Mouse (Mus musculus): ENCODE results near the gene Rab7b. TPM values are rescaled to one million over a fixed set of nuclear protein-coding genes. Genes with fewer than 3 reads are reported as not detected.

Rab7b gene
- polyA plus RNA-seq, 2 experiments = 3.8 to 8.4 TPM

DNA sequence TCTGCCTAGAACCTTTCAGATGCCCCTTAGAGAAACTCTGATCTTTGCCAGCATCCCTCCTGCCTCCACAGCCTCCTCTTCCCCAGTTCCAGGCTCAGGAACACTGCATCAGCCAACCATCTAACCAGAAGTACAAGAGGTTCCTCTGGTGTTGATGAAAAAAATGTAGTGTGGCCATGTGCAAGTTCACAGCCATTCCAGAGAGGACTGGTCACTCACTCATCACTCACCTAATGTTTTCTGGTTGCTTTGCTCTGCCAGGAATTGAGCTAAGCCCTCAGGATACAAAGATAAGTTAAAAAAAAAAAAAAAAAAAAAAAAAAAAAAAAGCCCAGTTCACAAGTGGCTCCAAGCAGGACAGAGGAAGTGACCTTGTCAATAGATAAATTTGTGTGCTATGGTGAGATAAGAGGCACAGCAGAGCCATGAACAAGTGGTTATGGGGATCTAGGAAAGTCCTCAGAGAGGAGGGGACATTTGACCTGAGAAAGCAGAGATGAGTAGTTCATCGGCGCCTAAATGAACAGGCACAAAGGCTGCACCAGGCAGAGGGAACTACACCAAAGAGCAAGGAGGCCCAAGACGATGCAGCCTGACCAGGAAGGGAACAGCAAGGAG is 65.8 kb downstream of the Rab7b start:
- no peaks in the 10 kb centered on the region for H3K9me3 ChIP-seq (ENCODE audit: control insufficient read depth, low read length)
- DNase-seq (ENCODE audit: low spot score) (no peak), ATAC-seq (ENCODE audit: low FRiP score, low read depth) (no peak)
- TF ChIP-seq POLR2A (IDR thresholded peaks at IDR 0.05; ENCODE audit: borderline replicate concordance, extremely low read depth, insufficient read depth, insufficient read length) = no peak
- no peaks in the 10 kb centered on the region for H3K4me1 ChIP-seq (ENCODE audit: control insufficient read depth, insufficient read depth, low read length)
- no peak overlapping the region for H3K4me3 ChIP-seq (replicated peaks; ENCODE audit: low read length)
- H3K4me2 ChIP-seq (replicated peaks; ENCODE audit: low read depth, low read length, severe bottlenecking) = no peak overlapping the region
- no peak overlapping the region for H3K9ac ChIP-seq (ENCODE audit: low read depth, low read length, severe bottlenecking)
- no peak overlapping the region for H3K27ac ChIP-seq (replicated peaks; ENCODE audit: low read depth, low read length)
- no peaks in the 10 kb centered on the region for H3K36me3 ChIP-seq (ENCODE audit: control insufficient read depth, insufficient read depth, low read length)
- WGBS = 81% methylated on average over 3 of the region's 3 CpGs
- H3K27me3 ChIP-seq (ENCODE audit: control insufficient read depth, insufficient read depth, low read length) = no peaks in the 10 kb centered on the region

DNA sequence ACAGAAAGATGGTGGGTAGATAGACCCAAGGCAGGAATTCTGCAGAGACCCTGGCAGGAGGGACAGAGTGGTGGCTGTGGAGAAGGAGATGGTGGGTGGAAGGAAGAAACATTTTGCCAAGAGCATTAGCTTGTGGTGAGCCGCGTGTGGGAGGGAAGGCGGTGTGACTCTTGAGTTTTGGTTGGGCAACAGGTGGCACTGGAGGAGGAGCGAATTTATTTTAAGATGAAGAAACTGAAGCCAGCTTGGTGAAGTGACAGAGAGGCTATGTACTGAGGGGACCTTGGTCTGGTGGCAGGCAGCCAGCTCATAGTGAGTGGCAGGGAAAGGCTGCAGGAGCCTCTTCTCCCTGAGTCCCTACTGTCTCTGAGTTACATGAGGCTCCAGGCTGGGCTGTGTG is 66.4 kb downstream of the Rab7b start:
- no peak for TF ChIP-seq POLR2A (IDR thresholded peaks at IDR 0.05; ENCODE audit: borderline replicate concordance, extremely low read depth, insufficient read depth, insufficient read length)
- Histone ChIP-seq H3K4me1 (ENCODE audit: control insufficient read depth, insufficient read depth, low read length) (no peaks in the 10 kb centered on the region), H3K4me2 (replicated peaks; ENCODE audit: low read depth, low read length, severe bottlenecking) (no peak overlapping the region), H3K27ac (replicated peaks; ENCODE audit: low read depth, low read length) (no peak overlapping the region), H3K9ac (ENCODE audit: low read depth, low read length, severe bottlenecking) (no peak overlapping the region), H3K4me3 (replicated peaks; ENCODE audit: low read length) (no peak overlapping the region), H3K36me3 (ENCODE audit: control insufficient read depth, insufficient read depth, low read length) (no peaks in the 10 kb centered on the region), H3K27me3 (ENCODE audit: control insufficient read depth, insufficient read depth, low read length) (no peaks in the 10 kb centered on the region), H3K9me3 (ENCODE audit: control insufficient read depth, low read length) (no peaks in the 10 kb centered on the region)
- WGBS = 96% methylated on average over 4 of the region's 4 CpGs
- DNase-seq (ENCODE audit: low spot score) (no peak), ATAC-seq (ENCODE audit: low FRiP score, low read depth) (no peak)

DNA sequence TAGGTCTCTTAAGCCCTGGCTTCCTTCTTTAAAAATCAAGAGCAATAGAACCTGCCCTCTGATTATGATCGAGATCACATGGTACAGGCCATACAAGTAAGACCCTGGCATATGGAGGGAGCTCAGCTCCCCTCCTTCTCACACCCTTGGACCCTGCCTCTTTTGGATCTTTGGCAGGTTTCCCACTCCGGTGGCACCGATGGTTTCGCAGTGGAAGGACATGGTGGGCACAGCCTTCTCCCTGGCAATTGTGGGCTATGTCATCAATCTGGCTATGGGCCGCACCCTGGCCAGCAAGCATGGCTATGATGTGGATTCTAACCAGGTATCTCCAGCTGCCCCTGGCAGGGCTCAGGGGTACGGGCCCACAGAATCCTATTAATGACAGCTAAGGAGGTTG is 68.7 kb downstream of the Rab7b start:
- Histone ChIP-seq H3K9ac (ENCODE audit: low read depth, low read length, severe bottlenecking) (no peak overlapping the region), H3K4me2 (replicated peaks; ENCODE audit: low read depth, low read length, severe bottlenecking) (no peak overlapping the region), H3K27ac (replicated peaks; ENCODE audit: low read depth, low read length) (no peak overlapping the region), H3K9me3 (ENCODE audit: control insufficient read depth, low read length) (no peaks in the 10 kb centered on the region), H3K4me1 (ENCODE audit: control insufficient read depth, insufficient read depth, low read length) (no peaks in the 10 kb centered on the region), H3K27me3 (ENCODE audit: control insufficient read depth, insufficient read depth, low read length) (no peaks in the 10 kb centered on the region), H3K36me3 (ENCODE audit: control insufficient read depth, insufficient read depth, low read length) (no peaks in the 10 kb centered on the region), H3K4me3 (replicated peaks; ENCODE audit: low read length) (no peak overlapping the region)
- DNase-seq (ENCODE audit: low spot score) = no peak
- WGBS = 88% methylated on average over 6 of the region's 6 CpGs
- ATAC-seq (ENCODE audit: low FRiP score, low read depth) = no peak
- no peak for TF ChIP-seq POLR2A (IDR thresholded peaks at IDR 0.05; ENCODE audit: borderline replicate concordance, extremely low read depth, insufficient read depth, insufficient read length)

DNA sequence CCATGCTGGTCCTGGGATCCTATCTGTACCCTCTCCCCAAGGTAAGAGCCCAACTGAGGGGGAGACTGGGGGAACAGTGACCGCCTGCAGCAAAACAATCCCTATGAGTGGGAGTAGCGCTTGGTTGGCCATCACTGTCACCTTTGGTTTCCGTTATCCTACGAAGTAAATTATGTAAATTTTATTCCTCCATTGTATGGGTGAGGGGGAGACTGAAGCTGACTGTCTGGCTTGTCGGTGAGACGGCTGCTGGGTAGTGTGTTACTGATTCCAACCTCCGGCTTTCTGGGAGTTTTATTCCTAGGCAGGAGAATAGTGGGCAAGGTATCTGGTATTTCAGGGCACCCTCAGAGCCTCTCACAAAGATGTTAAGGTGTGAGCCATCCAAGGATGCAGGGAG is 70.3 kb downstream of the Rab7b start:
- no peaks in the 10 kb centered on the region for H3K9me3 ChIP-seq (ENCODE audit: control insufficient read depth, low read length)
- ATAC-seq (ENCODE audit: low FRiP score, low read depth) (no peak), DNase-seq (ENCODE audit: low spot score) (no peak)
- H3K27ac ChIP-seq (replicated peaks; ENCODE audit: low read depth, low read length) = no peak overlapping the region
- 78% methylated on average over 7 of the region's 7 CpGs for WGBS
- H3K4me1 ChIP-seq (ENCODE audit: control insufficient read depth, insufficient read depth, low read length) = no peaks in the 10 kb centered on the region
- H3K27me3 ChIP-seq (ENCODE audit: control insufficient read depth, insufficient read depth, low read length) = no peaks in the 10 kb centered on the region
- H3K4me3 ChIP-seq (replicated peaks; ENCODE audit: low read length) = no peak overlapping the region
- no peak overlapping the region for H3K4me2 ChIP-seq (replicated peaks; ENCODE audit: low read depth, low read length, severe bottlenecking)
- H3K36me3 ChIP-seq (ENCODE audit: control insufficient read depth, insufficient read depth, low read length) = no peaks in the 10 kb centered on the region
- TF ChIP-seq POLR2A (IDR thresholded peaks at IDR 0.05; ENCODE audit: borderline replicate concordance, extremely low read depth, insufficient read depth, insufficient read length) = no peak
- H3K9ac ChIP-seq (ENCODE audit: low read depth, low read length, severe bottlenecking) = no peak overlapping the region

DNA sequence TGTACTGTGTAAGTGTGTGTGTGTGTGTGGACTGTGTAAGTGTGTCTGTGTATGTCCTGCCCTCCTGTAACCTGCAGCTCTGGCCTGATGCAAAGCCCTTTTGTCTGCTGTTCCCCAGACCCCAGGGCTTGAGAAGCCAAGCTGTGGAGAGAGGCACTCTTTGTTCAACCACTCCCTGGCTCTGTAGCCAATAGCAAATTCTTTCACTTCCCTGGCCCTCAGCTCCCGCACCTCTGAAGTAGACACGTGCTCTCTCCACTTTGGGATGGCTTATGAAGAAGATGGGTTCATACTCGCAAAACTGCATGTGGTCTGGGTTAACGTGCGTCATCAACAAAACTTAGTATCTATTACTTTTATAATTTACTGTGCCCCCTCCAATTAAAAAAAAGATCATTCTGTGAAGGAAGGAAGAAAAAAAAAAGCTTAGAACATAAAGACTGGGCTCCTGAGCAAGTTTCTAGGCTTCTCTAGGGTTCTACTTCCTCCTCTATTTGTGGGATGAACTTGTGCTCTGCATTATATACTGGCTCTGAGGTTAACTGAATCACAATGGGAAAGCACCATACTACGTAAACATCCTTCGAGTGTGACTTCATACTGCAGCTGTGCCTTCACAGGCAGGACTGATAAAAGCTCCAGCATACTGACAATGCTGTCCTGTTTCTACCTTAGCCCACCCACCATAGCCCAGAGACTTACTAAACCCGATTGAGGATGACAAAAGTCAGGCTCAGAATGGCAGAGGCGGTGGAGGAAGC is 71.4 kb downstream of the Rab7b start:
- Histone ChIP-seq H3K27ac (replicated peaks; ENCODE audit: low read depth, low read length) (no peak overlapping the region), H3K36me3 (ENCODE audit: control insufficient read depth, insufficient read depth, low read length) (no peaks in the 10 kb centered on the region), H3K27me3 (ENCODE audit: control insufficient read depth, insufficient read depth, low read length) (no peaks in the 10 kb centered on the region), H3K4me1 (ENCODE audit: control insufficient read depth, insufficient read depth, low read length) (no peaks in the 10 kb centered on the region), H3K4me3 (replicated peaks; ENCODE audit: low read length) (no peak overlapping the region), H3K4me2 (replicated peaks; ENCODE audit: low read depth, low read length, severe bottlenecking) (no peak overlapping the region), H3K9ac (ENCODE audit: low read depth, low read length, severe bottlenecking) (no peak overlapping the region), H3K9me3 (ENCODE audit: control insufficient read depth, low read length) (no peaks in the 10 kb centered on the region)
- 70% methylated on average over 9 of the region's 9 CpGs for WGBS
- no peak for TF ChIP-seq POLR2A (IDR thresholded peaks at IDR 0.05; ENCODE audit: borderline replicate concordance, extremely low read depth, insufficient read depth, insufficient read length)
- ATAC-seq (ENCODE audit: low FRiP score, low read depth) = no peak
- no peak for DNase-seq (ENCODE audit: low spot score)

All from limb, embryonic 14.5 days (tissue).